In genomic region chr1:89581766-89582125, GRCm38 (mm10) we compare ENCODE assay signal across 7 mouse cellular contexts.
DNase-seq lines count a peak whose midpoint lies in the region; ATAC-seq and TF ChIP-seq lines count a peak whose summit lies in the region.

No protein-coding gene starts in this region.

- peak overlapping the region; percentile 60 for H3K4me3 ChIP-seq in lung, postnatal 0 days (ENCODE audit: low read depth, low read length)
- peak overlapping the region; percentile 75 for H3K4me3 ChIP-seq in forebrain, embryonic 14.5 days (ENCODE audit: low read depth, low read length)
- H3K4me3 ChIP-seq in limb, embryonic 15.5 days: peak overlapping the region; percentile 67
- peak overlapping the region; percentile 64 for H3K4me3 ChIP-seq in stomach, embryonic 15.5 days (replicated peaks)

- no peak overlapping the region for H3K27ac ChIP-seq in lung, postnatal 0 days (ENCODE audit: low read length)
- peak overlapping the region; percentile 95; the same call in 1 of the 2 replicates for H3K27ac ChIP-seq in forebrain, embryonic 14.5 days (ENCODE audit: low read depth, low read length)
- H3K27ac ChIP-seq in limb, embryonic 15.5 days: no peak overlapping the region
- no peak overlapping the region for H3K27ac ChIP-seq in stomach, embryonic 15.5 days

- H3K27me3 ChIP-seq in lung, postnatal 0 days (replicated peaks; ENCODE audit: insufficient read depth, low read length): peaks cover 4% of the 10 kb centered on the region; the same call in 1 of the 2 replicates
- H3K27me3 ChIP-seq in forebrain, embryonic 14.5 days (replicated peaks; ENCODE audit: control insufficient read depth, insufficient read depth, low read length): no peaks in the 10 kb centered on the region
- peaks cover 23% of the 10 kb centered on the region for H3K27me3 ChIP-seq in limb, embryonic 15.5 days
- no peaks in the 10 kb centered on the region; the same call in 1 of the 2 replicates for H3K27me3 ChIP-seq in stomach, embryonic 15.5 days (replicated peaks)

- no peaks in the 10 kb centered on the region for H3K36me3 ChIP-seq in lung, postnatal 0 days (ENCODE audit: insufficient read depth, low read length)
- H3K36me3 ChIP-seq in forebrain, embryonic 14.5 days (ENCODE audit: control insufficient read depth, insufficient read depth, low read length): no peaks in the 10 kb centered on the region
- no peaks in the 10 kb centered on the region for H3K36me3 ChIP-seq in limb, embryonic 15.5 days
- H3K36me3 ChIP-seq in stomach, embryonic 15.5 days: no peaks in the 10 kb centered on the region

- H3K4me2 ChIP-seq in lung, postnatal 0 days (replicated peaks; ENCODE audit: low read depth, low read length): peak overlapping the region; percentile 99
- peak overlapping the region; percentile 96 for H3K4me2 ChIP-seq in forebrain, embryonic 14.5 days (ENCODE audit: low read length)
- peak overlapping the region; percentile 100 for H3K4me2 ChIP-seq in limb, embryonic 15.5 days
- peak overlapping the region; percentile 100 for H3K4me2 ChIP-seq in stomach, embryonic 15.5 days

- no peaks in the 10 kb centered on the region for H3K9me3 ChIP-seq in lung, postnatal 0 days (ENCODE audit: low read length)
- H3K9me3 ChIP-seq in forebrain, embryonic 14.5 days (replicated peaks; ENCODE audit: control insufficient read depth, low read length): no peaks in the 10 kb centered on the region
- no peaks in the 10 kb centered on the region for H3K9me3 ChIP-seq in limb, embryonic 15.5 days
- H3K9me3 ChIP-seq in stomach, embryonic 15.5 days: no peaks in the 10 kb centered on the region

- WGBS in lung, postnatal 0 days: 32% methylated on average over 6 of the region's 6 CpGs
- 15% methylated on average over 6 of the region's 6 CpGs for WGBS in forebrain, embryonic 14.5 days
- 24% methylated on average over 6 of the region's 6 CpGs for WGBS in limb, embryonic 15.5 days
- WGBS in stomach, embryonic 15.5 days: 31% methylated on average over 6 of the region's 6 CpGs

- TF ChIP-seq CTCF in lung, postnatal 0 days (IDR thresholded peaks at IDR 0.05): no peak

- no peak for ATAC-seq in lung, postnatal 0 days
- ATAC-seq in forebrain, embryonic 14.5 days: no peak
- no peak for ATAC-seq in limb, embryonic 15.5 days (ENCODE audit: insufficient number of reproducible peaks, low FRiP score, low TSS enrichment, low read depth)
- ATAC-seq in stomach, embryonic 15.5 days (ENCODE audit: insufficient read depth, low FRiP score, low read depth): no peak

- DNase-seq in lung, postnatal 0 days (ENCODE audit: low spot score): no peak
- DNase-seq in lung, adult 18-20 months: no peak
- no peak for DNase-seq in forebrain, embryonic 14.5 days (ENCODE audit: low spot score)
- DNase-seq in right cerebral cortex, postnatal 14 days: no peak
- no peak for DNase-seq in adrenal gland, postnatal 14 days

- no peak for TF ChIP-seq EP300 in lung, postnatal 0 days (IDR thresholded peaks at IDR 0.05)

- peaks cover 9% of the 10 kb centered on the region for H3K4me1 ChIP-seq in lung, postnatal 0 days (ENCODE audit: insufficient read depth, low read depth, low read length)
- H3K4me1 ChIP-seq in forebrain, embryonic 14.5 days (ENCODE audit: control insufficient read depth, insufficient read depth, low read length): peaks cover 31% of the 10 kb centered on the region
- peaks cover 35% of the 10 kb centered on the region for H3K4me1 ChIP-seq in limb, embryonic 15.5 days
- peaks cover 19% of the 10 kb centered on the region for H3K4me1 ChIP-seq in stomach, embryonic 15.5 days

- H3K9ac ChIP-seq in lung, postnatal 0 days (replicated peaks; ENCODE audit: low read depth): no peak overlapping the region
- peak overlapping the region; percentile 89 for H3K9ac ChIP-seq in forebrain, embryonic 14.5 days (ENCODE audit: low read length)
- H3K9ac ChIP-seq in limb, embryonic 15.5 days: no peak overlapping the region
- H3K9ac ChIP-seq in stomach, embryonic 15.5 days: no peak overlapping the region
